Mouse (Mus musculus): ENCODE data around the gene Ppfia1. TPM values are rescaled to one million over a fixed set of nuclear protein-coding genes. Genes with fewer than 3 reads are reported as not detected.

Ppfia1 gene
- polyA plus RNA-seq, 1 experiment from 2014 or later, result 30.0 TPM

DNA sequence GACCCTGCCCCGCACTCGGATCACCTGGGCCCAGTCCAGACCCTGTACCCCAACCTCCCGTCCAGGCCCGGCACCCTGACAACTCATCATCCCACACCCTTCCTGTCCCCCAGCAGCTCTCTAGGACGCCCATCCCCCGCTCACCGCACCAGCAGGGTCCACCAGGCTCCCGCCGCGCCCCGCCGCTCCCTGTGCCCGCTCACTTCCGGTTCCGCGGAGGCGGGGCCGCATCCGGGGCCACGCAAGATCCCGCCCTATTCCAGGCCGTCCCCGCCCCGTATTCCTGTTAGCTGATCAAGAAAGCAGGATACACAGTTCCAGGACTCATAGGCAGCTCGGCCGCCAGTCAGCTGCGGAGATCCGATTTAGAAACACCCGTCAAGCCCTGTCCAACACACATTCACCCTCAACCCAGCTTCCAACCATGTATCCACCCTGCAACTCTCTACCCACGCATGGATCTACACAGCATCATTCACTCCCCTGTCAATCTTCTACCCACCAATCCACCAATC is 82.9 kb downstream of the Ppfia1 start, which contains the start of gene Cttn:
Gene Cttn (minus strand): TSS at position 465 of the 515 bp plus-strand sequence.
- peak within 1 kb of the TSS; percentile 92 for H3K4me2 ChIP-seq
- under 1% methylated on average over 30 of the region's 30 CpGs for WGBS
- H3K36me3 ChIP-seq (replicated peaks), result peaks cover 5% of the 10 kb centered on the region; the same call in 1 of the 2 replicates
- H3K27ac ChIP-seq, result peak within 1 kb of the TSS; percentile 81
- H3K27me3 ChIP-seq (replicated peaks), result no peaks in the 10 kb centered on the region
- ATAC-seq (replicated peaks), result peak; percentile 97
- peak within 1 kb of the TSS; percentile 96 for H3K4me3 ChIP-seq
- no peaks in the 10 kb centered on the region for H3K9me3 ChIP-seq
- H3K4me1 ChIP-seq, result peaks cover 26% of the 10 kb centered on the region
- H3K9ac ChIP-seq, result peak within 1 kb of the TSS; percentile 95

DNA sequence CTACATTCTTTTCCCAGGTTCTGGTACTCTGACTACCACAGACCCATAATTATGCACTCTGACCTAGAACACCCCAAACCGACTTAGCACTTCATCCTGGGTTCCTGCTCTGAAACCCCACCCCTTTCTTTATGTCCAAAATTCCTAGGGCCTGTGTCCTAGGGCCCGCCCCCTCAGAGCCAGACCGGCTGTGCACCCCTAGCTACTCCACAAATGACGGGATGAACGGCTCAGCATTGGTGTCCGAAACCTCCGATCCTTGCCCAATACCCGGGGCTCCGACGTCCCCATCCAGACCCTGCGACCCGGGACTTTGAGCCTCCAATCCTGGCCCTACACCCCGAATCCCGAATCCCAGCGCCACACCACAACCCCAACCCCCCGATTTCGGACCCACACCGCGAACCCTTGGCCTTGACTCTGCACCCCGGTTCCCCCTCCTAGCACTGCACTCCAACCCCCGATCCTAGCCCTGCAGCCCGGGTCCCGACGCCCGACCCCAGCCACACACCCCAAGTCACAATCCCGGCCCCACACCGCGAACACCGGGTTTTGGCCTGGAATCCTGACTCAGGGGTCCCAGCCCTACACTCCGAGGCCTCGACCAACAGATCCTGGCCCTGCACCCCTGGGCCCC is 83.5 kb downstream of the Ppfia1 start:
- Histone ChIP-seq H3K27ac (peak overlapping the region; percentile 81), H3K36me3 (replicated peaks) (0 out of 2 replicates have a peak, but pooled peaks cover 7% of the 10 kb centered on the region), H3K27me3 (replicated peaks) (no peaks in the 10 kb centered on the region), H3K4me2 (peak overlapping the region; percentile 92), H3K4me3 (peak overlapping the region; percentile 96), H3K9ac (peak overlapping the region; percentile 95), H3K9me3 (no peaks in the 10 kb centered on the region), H3K4me1 (peaks cover 26% of the 10 kb centered on the region)
- ATAC-seq (replicated peaks), result peak; percentile 31
- 2% methylated on average over 31 of the region's 31 CpGs for WGBS

DNA sequence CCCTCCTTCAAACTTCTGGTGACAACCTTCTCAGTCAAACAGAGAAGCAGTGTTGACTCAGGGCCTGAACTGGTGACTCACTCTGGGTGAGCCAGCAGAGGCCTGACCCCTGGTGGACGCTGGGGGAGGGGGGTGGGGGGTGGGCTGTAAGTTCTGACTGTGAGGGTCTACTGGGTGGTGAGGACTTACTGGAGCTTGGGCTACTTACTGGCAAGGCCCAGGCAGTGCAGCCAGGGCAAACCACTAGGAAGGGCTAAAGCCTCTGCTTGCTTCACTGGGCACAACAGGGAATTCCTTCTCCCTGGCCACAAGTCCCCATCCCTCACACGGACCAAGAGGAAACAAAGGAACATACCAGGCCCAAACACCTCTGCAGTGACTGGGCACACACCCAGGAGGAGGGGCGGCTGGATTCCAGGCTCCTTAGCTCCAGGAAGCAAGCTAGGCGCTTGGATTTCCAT is 84.3 kb downstream of the Ppfia1 start:
- ATAC-seq (replicated peaks), result no peak
- WGBS, result 16% methylated on average over 4 of the region's 4 CpGs
- no peaks in the 10 kb centered on the region for H3K27me3 ChIP-seq (replicated peaks)

DNA sequence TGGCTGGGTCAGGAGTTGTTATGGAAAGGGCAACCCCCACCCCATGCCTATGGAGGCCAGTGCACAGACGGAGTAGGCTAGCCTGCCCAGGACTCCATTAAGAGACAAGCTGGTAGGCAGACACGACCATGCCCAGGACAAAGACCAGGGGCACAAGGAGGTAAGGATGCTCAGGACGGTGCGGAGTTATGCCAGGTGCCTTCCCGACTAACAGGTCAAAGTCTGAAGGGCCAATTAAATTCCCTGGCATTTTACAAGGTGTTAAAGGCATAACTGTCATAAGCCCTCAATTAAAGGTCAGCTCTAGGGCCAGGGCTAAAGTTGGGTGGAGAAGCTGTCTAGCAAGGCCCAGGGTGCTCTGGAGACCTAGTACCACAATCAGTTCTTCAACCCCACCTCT is 84.8 kb downstream of the Ppfia1 start:
- Histone ChIP-seq H3K4me2 (peak overlapping the region; percentile 92; the same call in 1 of the 2 replicates), H3K27ac (no peak overlapping the region), H3K4me3 (no peak overlapping the region; the same call in 1 of the 2 replicates), H3K36me3 (replicated peaks) (peaks cover 9% of the 10 kb centered on the region), H3K4me1 (peaks cover 26% of the 10 kb centered on the region), H3K9me3 (no peaks in the 10 kb centered on the region), H3K9ac (no peak overlapping the region), H3K27me3 (replicated peaks) (no peaks in the 10 kb centered on the region)
- 94% methylated on average over 5 of the region's 5 CpGs for WGBS
- no peak for ATAC-seq (replicated peaks)

More for the DNA sequence above, 84.3 kb downstream of the Ppfia1 start:
- Histone ChIP-seq H3K36me3 (replicated peaks) (0 out of 2 replicates have a peak, but pooled peaks cover 7% of the 10 kb centered on the region), H3K9me3 (no peaks in the 10 kb centered on the region), H3K4me2 (peak overlapping the region; percentile 92), H3K4me1 (peaks cover 26% of the 10 kb centered on the region), H3K4me3 (peak overlapping the region; percentile 96), H3K9ac (peak overlapping the region; percentile 95), H3K27ac (no peak overlapping the region)

DNA sequence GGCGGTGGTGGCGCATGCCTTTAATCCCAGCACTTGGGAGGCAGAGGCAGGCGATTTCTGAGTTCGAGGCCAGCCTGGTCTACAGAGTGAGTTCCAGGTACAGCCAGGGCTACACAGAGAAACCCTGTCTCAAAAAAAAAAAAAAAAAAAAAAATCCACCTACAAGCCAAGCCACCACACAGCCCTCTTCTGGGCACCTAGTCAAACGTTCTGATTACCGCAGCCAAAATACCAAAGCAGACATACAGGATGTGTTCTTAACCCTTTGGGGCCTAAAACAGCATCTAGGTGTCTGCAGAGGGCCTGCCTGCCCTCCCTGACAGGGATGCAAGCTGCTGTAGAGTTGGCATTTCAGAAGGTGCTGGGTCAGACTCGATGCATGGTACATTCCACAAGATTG is 91.0 kb downstream of the Ppfia1 start:
- no peak for ATAC-seq (replicated peaks)
- peaks cover 67% of the 10 kb centered on the region for H3K36me3 ChIP-seq (replicated peaks)
- peaks cover 3% of the 10 kb centered on the region; the same call in 1 of the 2 replicates for H3K4me1 ChIP-seq
- H3K27ac ChIP-seq, result no peak overlapping the region
- H3K9me3 ChIP-seq, result no peaks in the 10 kb centered on the region
- no peak overlapping the region for H3K4me3 ChIP-seq
- 95% methylated on average over 7 of the region's 7 CpGs for WGBS
- H3K9ac ChIP-seq, result no peak overlapping the region
- H3K27me3 ChIP-seq (replicated peaks), result no peaks in the 10 kb centered on the region
- no peak overlapping the region for H3K4me2 ChIP-seq

DNA sequence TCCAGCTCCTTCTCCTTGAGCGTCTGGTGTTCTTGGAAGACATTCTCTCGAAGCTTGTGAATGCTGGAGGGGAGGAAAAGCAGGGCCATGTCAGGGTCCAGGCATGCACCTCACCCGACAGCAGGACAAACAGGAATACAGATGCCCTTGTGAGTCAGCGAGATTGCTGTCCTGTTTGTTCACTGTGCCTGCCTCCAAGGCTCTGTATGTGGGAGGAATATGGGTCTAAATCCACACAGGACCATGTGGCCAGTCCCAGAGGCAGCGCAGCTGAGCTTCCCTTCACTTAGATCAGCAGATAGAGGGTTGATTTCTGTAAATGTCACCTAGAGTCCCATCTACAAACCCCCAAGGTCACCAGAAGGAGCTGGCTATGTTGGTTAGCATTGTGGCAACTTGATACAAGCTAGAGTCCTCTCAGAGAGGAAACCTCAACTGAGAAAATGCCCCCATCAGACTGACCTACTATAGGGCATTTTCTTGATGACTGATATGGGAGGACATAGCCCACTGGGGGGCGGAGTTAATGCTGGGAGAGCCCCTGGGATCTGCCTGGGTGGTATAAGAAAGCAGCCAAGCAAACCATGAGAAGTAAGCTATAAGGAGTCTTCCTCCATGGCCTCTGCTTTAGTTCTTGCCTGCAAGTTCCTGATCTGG is 92.2 kb downstream of the Ppfia1 start:
- 95% methylated on average over 6 of the region's 6 CpGs for WGBS
- Histone ChIP-seq H3K9ac (no peak overlapping the region), H3K27me3 (replicated peaks) (no peaks in the 10 kb centered on the region), H3K9me3 (no peaks in the 10 kb centered on the region), H3K4me1 (no peaks in the 10 kb centered on the region), H3K36me3 (replicated peaks) (peaks cover 78% of the 10 kb centered on the region), H3K27ac (no peak overlapping the region), H3K4me2 (no peak overlapping the region), H3K4me3 (no peak overlapping the region)
- ATAC-seq (replicated peaks), result no peak

DNA sequence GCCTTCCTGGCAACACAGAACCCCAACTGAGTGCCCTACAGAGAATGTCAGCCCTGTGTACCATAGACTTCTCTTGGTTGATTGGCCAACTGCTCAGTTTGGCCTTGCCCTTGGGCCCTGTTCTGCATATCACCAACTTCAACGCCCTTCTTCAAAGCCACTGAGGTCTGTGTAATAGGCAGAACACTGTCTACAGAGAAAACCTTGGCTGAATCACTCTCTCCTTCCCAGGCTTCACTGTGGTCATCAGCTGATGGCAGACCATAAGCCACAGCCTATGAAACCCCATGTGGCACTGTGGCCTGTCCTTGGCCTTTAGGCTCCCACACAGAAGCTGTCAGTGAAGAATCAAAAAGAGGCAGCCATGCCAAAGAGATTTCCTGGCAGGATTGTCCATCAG is 94.6 kb downstream of the Ppfia1 start:
- no peak overlapping the region for H3K27ac ChIP-seq
- H3K4me3 ChIP-seq, result no peak overlapping the region
- H3K9ac ChIP-seq, result no peak overlapping the region
- no peak for ATAC-seq (replicated peaks)
- WGBS, result 97% methylated on average over 1 of the region's 1 CpGs
- H3K36me3 ChIP-seq (replicated peaks), result peaks cover 92% of the 10 kb centered on the region
- no peaks in the 10 kb centered on the region for H3K9me3 ChIP-seq
- no peaks in the 10 kb centered on the region for H3K27me3 ChIP-seq (replicated peaks)
- H3K4me1 ChIP-seq, result no peaks in the 10 kb centered on the region
- no peak overlapping the region for H3K4me2 ChIP-seq

DNA sequence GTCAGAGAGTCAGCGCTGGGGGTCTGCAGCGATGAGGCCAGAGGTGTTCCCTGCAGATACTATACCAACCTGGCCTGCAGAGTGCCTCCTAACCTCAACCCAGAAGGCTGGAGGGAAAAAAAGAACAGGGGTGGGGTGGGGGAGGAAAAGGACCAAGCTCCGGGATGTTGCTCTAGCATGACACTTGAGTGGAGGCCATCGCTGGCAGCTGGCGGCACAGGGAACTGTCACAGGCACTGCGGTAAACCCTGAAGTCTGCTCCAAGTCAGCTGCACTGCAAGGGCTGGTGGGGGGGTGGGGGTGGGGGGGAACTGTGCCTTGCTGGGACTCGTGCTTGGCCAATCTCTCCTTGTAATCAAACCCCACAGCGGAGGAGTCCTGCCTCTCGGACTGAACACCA is 102.9 kb downstream of the Ppfia1 start:
- WGBS, result 93% methylated on average over 9 of the region's 9 CpGs
- H3K4me2 ChIP-seq, result no peak overlapping the region
- no peaks in the 10 kb centered on the region for H3K9me3 ChIP-seq
- no peak overlapping the region for H3K9ac ChIP-seq
- H3K4me3 ChIP-seq, result no peak overlapping the region
- no peaks in the 10 kb centered on the region for H3K4me1 ChIP-seq
- ATAC-seq (replicated peaks), result no peak
- peaks cover 57% of the 10 kb centered on the region for H3K36me3 ChIP-seq (replicated peaks)
- no peaks in the 10 kb centered on the region for H3K27me3 ChIP-seq (replicated peaks)
- no peak overlapping the region for H3K27ac ChIP-seq

DNA sequence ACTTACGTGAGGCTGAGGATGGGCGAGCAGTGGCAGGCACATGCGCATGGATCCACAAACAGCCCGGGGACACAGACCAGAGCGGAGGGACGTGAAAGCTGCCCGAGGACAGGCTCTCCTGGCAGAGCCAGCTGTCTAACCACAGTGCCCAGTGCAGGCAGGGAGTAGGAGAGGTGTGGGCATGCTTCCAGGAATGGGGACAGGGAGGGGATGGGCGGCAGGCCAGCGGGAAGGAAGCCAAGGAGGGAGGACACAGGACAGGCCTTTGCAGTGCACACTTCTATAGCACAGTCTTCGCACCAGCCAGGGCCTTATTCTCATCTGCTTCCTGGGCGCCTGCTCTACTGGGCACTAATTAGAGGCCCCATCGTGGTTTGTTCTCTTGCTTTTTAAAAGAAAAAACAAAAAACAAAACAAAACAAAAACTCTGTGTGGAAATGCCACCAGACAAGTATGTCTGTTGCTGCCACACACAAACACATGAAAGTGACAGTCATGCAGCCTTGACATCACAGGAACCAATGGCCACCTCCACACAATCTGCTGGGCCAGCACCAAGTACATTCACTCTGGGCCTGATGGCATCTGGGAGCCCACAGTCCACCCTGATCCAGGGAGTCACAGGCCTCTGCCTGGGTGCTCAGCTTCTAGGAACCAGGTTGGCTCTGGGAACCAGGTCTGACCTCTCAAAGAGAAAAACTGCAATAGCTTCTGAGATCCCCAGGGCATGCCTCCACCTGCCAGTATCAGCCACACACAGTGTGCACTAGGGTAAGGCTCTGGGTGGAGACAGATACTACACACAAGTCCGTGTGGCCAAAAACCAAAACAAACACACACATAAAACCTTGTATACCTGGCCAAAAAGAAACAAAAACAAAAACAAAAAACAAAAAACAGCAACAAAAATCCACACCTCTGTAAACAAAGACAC is 103.6 kb downstream of the Ppfia1 start:
- H3K36me3 ChIP-seq (replicated peaks), result peaks cover 59% of the 10 kb centered on the region
- peak; percentile 84 for ATAC-seq (replicated peaks)
- no peak overlapping the region for H3K4me2 ChIP-seq
- no peaks in the 10 kb centered on the region for H3K27me3 ChIP-seq (replicated peaks)
- no peak overlapping the region for H3K9ac ChIP-seq
- H3K4me3 ChIP-seq, result no peak overlapping the region
- H3K9me3 ChIP-seq, result no peaks in the 10 kb centered on the region
- 0 out of 2 replicates have a peak overlapping the region, but pooled peaks have one; percentile 16 for H3K27ac ChIP-seq
- WGBS, result 83% methylated on average over 13 of the region's 13 CpGs
- H3K4me1 ChIP-seq, result no peaks in the 10 kb centered on the region

DNA sequence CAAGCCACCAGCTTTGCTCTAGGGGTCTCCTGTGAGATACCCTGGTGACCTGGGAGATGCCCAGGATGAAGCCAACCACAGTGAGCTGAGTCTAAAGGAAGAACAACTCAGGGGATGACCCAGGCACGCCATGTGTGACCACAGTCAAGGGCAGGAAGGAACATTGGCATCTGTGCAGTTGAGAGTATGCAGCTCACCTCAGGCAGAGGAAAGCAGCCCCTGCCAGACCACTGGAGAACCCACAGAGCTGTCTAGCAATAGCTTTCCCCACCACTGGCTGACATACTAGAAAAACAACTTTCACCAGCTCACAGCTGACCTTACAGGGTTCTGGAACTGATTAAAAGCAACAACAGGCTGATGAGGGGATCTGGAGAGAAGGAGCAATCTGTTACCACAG is 105.3 kb downstream of the Ppfia1 start:
- 88% methylated on average over 1 of the region's 1 CpGs for WGBS
- H3K4me3 ChIP-seq, result no peak overlapping the region
- no peak overlapping the region for H3K9ac ChIP-seq
- H3K27me3 ChIP-seq (replicated peaks), result no peaks in the 10 kb centered on the region
- H3K27ac ChIP-seq, result no peak overlapping the region
- H3K9me3 ChIP-seq, result no peaks in the 10 kb centered on the region
- H3K36me3 ChIP-seq (replicated peaks), result peaks cover 49% of the 10 kb centered on the region
- ATAC-seq (replicated peaks), result no peak
- H3K4me1 ChIP-seq, result no peaks in the 10 kb centered on the region
- H3K4me2 ChIP-seq, result no peak overlapping the region

DNA sequence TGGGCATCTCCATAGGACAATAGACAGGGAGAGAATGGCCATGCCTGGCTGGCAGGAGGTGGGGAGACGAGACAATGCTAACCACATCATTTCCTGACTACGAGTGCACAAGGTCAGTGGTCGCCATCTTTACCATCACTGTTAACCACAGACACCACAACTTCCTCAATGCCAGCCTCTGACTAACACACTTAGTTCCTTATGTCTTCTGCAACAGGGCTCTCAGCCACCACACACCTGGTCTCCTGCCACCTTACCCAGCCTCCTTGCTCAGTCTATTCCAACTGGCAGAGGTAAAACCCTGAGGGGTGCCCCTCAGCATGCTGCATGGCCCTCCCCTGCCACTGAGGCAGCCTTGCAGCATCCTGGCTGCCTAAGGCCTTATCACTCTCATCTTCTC is 106.4 kb downstream of the Ppfia1 start:
- H3K4me3 ChIP-seq, result no peak overlapping the region
- ATAC-seq (replicated peaks), result no peak
- no peak overlapping the region for H3K4me2 ChIP-seq
- H3K27ac ChIP-seq, result no peak overlapping the region
- 91% methylated on average over 3 of the region's 3 CpGs for WGBS
- no peaks in the 10 kb centered on the region for H3K27me3 ChIP-seq (replicated peaks)
- H3K9ac ChIP-seq, result no peak overlapping the region
- H3K9me3 ChIP-seq, result no peaks in the 10 kb centered on the region
- H3K4me1 ChIP-seq, result no peaks in the 10 kb centered on the region
- H3K36me3 ChIP-seq (replicated peaks), result peaks cover 44% of the 10 kb centered on the region

DNA sequence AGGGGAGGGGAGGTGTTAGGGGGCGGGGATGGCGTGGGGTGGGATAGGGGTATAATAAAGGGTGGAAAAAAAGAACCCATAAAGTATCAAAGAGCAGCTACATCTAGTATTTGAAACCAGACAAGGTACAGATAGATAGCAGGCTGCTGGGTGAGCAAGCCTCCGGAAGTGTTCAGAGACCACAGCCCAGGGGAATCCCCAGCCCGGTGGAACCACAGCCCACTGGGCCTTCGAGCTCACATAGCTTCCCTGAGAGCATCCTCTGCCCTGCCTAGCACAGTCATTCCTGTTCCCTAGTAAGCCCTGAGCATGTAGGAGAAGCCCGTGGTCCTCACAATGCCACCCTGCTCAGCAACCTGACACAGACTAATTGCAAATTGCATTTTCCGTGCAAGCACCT is 108.7 kb downstream of the Ppfia1 start:
- peaks cover 61% of the 10 kb centered on the region for H3K36me3 ChIP-seq (replicated peaks)
- no peak for ATAC-seq (replicated peaks)
- H3K9ac ChIP-seq, result no peak overlapping the region
- no peaks in the 10 kb centered on the region for H3K4me1 ChIP-seq
- H3K27ac ChIP-seq, result no peak overlapping the region
- no peaks in the 10 kb centered on the region for H3K9me3 ChIP-seq
- WGBS, result 96% methylated on average over 7 of the region's 7 CpGs
- no peaks in the 10 kb centered on the region for H3K27me3 ChIP-seq (replicated peaks)
- no peak overlapping the region for H3K4me2 ChIP-seq
- H3K4me3 ChIP-seq, result no peak overlapping the region
